Mouse (Mus musculus) kidney, postnatal 4 days (tissue): ENCODE data around the gene Ppp2r5d.

Experiments used
- DNase-seq, 2 experiments: peaks; one replicate each; pipeline ENCODE4 v3.0.0; 2021; ENCODE audit warnings: mixed read lengths in 2 of 2

Gene Ppp2r5d

GRCm38 (mm10) chr17:46644152-46644805, 60.6 kb downstream of the Ppp2r5d start:
- no peak for DNase-seq

- no peak for DNase-seq
Observed at GRCm38 (mm10) chr17:46642060-46642459, 62.9 kb downstream of the Ppp2r5d start.

- DNase-seq = no peak
Observed at GRCm38 (mm10) chr17:46639929-46640328, 65.0 kb downstream of the Ppp2r5d start.

- DNase-seq = peak; percentile 65 to 79
Observed at GRCm38 (mm10) chr17:46636831-46637523, 67.9 kb downstream of the Ppp2r5d start.
